Mouse (Mus musculus): ENCODE results near the gene Olfr665. TPM values are rescaled to one million over a fixed set of nuclear protein-coding genes. Genes with fewer than 3 reads are reported as not detected.
"Not testable (repeated sequence)": the region's sequence is repeated elsewhere in the genome, so short reads cannot be mapped to it uniquely, and the experiment has no call there.

Gene Olfr665
- not detected for total RNA-seq (2021)

- no peak for DNase-seq
Measured at GRCm38 (mm10) chr7:104877731-104878130, at the start of gene Olfr665. Gene Olfr665 (plus strand): TSS chr7:104878031.

GRCm38 (mm10) chr7:104842503-104842902 is 35.3 kb upstream of the Olfr665 start, which contains the start of gene Usp17lb:
Gene Usp17lb (minus strand): TSS chr7:104842603.
- DNase-seq: no peak

GRCm38 (mm10) chr7:104843731-104844287 is 34.0 kb upstream of the Olfr665 start:
- no peak for DNase-seq

GRCm38 (mm10) chr7:104851546-104851945 is 26.3 kb upstream of the Olfr665 start:
- not testable (repeated sequence) for DNase-seq

- no peak for DNase-seq
Measured at GRCm38 (mm10) chr7:104855248-104855750, 22.5 kb upstream of the Olfr665 start.

GRCm38 (mm10) chr7:104856709-104857108 is 21.1 kb upstream of the Olfr665 start, which contains the start of gene Usp17la:
Gene Usp17la (plus strand): TSS chr7:104857009.
- not testable (repeated sequence) for DNase-seq

GRCm38 (mm10) chr7:104857683-104858082 is 20.1 kb upstream of the Olfr665 start:
- DNase-seq: no peak

- no peak for DNase-seq
Measured at GRCm38 (mm10) chr7:104861381-104861780, 16.4 kb upstream of the Olfr665 start.

GRCm38 (mm10) chr7:104895852-104896251 is 18.0 kb downstream of the Olfr665 start, which contains the start of gene Olfr666:
Gene Olfr666 (minus strand): TSS chr7:104895952.
- no peak for DNase-seq

- DNase-seq: no peak
Measured at GRCm38 (mm10) chr7:104921382-104921781, 43.6 kb downstream of the Olfr665 start, which contains the start of gene Olfr667. Gene Olfr667 (minus strand): TSS chr7:104921482.

GRCm38 (mm10) chr7:104927957-104928356 is 50.1 kb downstream of the Olfr665 start, which contains the start of gene Olfr668:
Gene Olfr668 (minus strand): TSS chr7:104928057.
- DNase-seq: no peak

Other genes starting within 250 kb of the Olfr665 start
- gene Olfr658, start 230.7 kb upstream of the Olfr665 start, total RNA-seq (2021): not detected
- not detected for gene Olfr659, start 211.3 kb upstream of the Olfr665 start, total RNA-seq (2021)
- gene Olfr661, start 191.5 kb upstream of the Olfr665 start, total RNA-seq (2021): not detected
- not detected for gene Usp17le, start 100.6 kb upstream of the Olfr665 start, total RNA-seq (2021)
- not detected for gene Usp17lb, start 35.4 kb upstream of the Olfr665 start, total RNA-seq (2021)
- gene Usp17la, start 21.0 kb upstream of the Olfr665 start, total RNA-seq (2021): not detected
- gene Olfr666, start 17.9 kb downstream of the Olfr665 start, total RNA-seq (2021): not detected
- not detected for gene Olfr667, start 43.5 kb downstream of the Olfr665 start, total RNA-seq (2021)
- not detected for gene Olfr668, start 50.0 kb downstream of the Olfr665 start, total RNA-seq (2021)
- not detected for gene Olfr669, start 56.2 kb downstream of the Olfr665 start, total RNA-seq (2021)
- gene Olfr670, start 84.6 kb downstream of the Olfr665 start, total RNA-seq (2021): not detected
- gene Olfr671, start 101.1 kb downstream of the Olfr665 start, total RNA-seq (2021): not detected
- not detected for gene Olfr672, start 124.0 kb downstream of the Olfr665 start, total RNA-seq (2021)
- not detected for gene Olfr675, start 150.4 kb downstream of the Olfr665 start, total RNA-seq (2021)
- not detected for gene Olfr676, start 154.7 kb downstream of the Olfr665 start, total RNA-seq (2021)
- gene Olfr677, start 173.3 kb downstream of the Olfr665 start, total RNA-seq (2021): not detected
- not detected for gene Olfr678, start 186.4 kb downstream of the Olfr665 start, total RNA-seq (2021)
- gene Olfr679, start 203.2 kb downstream of the Olfr665 start, total RNA-seq (2021): not detected
- not detected for gene Olfr680-ps1, start 214.8 kb downstream of the Olfr665 start, total RNA-seq (2021)
- gene Olfr681, start 238.8 kb downstream of the Olfr665 start, total RNA-seq (2021): not detected

Data from heart, postnatal 4 days (tissue).